Mouse (Mus musculus) heart, adult 8-10 months (tissue): ENCODE data around the gene Mrps24. TPM values are rescaled to one million over a fixed set of nuclear protein-coding genes. Genes with fewer than 3 reads are reported as not detected.

Experiments
- DNase-seq: peaks from one replicate; pipeline ENCODE4 v3.0.0; 2022; ENCODE audit warnings: low spot score
- total RNA-seq, 4 experiments: library from RNA; stranded (reverse); gene quantifications; 2 replicates each; pipeline ENCODE4 v1.2.4; 2022

Mrps24 gene
- total RNA-seq: 100 to 1,000 TPM; 148 to 162 (median 150) TPM

DNA sequence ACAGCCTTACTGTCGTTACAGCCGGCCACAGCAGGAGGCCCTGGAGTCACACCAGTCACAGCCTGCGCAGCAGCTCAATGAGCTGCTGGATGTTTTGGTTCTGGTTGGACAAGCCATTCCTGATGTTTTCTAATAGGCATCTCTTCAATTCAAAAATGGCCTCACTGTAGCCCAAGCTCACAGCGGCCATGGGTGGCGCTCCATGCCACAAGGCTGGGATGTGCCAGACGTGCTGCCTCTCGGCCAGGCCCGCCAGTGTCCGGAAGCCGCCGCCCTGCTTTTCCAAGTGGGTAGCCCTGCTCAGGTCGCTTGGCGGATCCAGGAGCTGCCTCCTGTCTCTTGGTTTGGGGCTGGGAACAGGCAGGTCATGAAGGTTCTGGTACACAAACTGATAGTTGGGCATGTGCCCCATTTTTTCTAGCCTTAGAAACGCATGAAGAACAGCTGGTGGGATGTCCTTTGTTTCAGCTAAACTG, at the start of gene Mrps24:
TSS of gene Mrps24 (minus strand) at position 51 of the 476 bp plus-strand sequence.
- DNase-seq: no peak

GRCm38 (mm10) chr11:5762633-5762982, 47.1 kb upstream of the Mrps24 start:
- no peak for DNase-seq

DNA sequence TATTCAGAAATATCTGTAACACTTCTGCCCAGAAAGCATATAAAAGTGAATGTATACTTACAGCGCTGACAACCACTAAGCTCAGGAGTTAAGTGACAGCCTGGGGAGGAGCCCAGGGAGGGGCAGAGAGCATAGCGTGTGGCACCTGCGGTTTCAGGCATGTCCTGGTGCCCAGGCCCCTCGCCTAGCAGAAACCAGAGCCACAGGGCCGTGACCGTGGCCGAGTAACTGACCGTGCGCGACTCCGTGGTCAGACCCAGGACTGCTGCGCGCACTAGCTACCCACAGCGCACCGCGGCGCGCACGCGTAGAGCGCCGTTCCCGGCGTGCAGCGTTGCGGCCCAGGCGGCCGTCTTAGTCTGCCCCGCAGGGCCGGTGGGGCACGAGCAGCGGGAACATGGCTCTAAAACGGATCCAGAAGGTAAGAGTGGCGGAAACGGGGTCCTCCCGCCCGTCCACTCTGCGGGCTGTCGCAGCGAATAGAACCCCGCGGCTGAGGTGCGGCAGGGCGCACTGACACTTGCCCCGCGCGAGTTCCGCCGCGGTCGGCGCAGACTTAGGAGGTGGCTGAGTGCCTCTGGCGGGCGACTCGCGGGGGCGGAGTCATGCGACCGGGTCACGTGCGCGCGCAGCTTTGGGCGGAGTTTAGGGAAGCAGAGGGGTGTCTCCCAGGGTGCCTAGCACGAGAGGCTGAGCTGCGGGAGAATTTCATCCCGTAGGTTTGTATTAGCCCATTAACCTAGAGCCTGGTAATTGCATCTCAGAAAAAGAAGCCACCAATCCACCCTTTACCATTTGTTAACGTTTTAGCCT, 46.5 kb upstream of the Mrps24 start, which contains the start of gene Urgcp:
TSS of gene Urgcp (minus strand) at position 557 of the 813 bp plus-strand sequence.
- DNase-seq: peak; percentile 95

DNA sequence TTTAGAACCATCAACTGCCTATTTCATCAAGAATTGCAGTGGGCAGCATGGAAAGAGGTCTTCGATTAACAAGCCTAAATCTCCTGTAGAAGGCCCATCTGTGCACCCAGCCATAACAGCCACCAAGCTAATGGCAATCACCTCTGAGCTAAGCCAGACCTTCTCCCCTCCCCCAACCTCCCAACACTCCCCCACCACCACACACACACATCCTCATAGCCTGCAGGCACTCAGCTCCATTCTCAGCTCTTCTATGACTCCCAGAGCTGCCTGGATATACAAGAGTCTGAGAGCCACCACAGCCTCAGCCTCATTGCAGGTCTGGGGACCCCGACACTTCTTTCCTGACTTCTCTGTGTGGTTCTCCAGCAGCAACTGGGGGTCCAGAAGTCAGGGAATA, 38.3 kb upstream of the Mrps24 start:
- DNase-seq: no peak

GRCm38 (mm10) chr11:5744951-5745350, 29.5 kb upstream of the Mrps24 start:
- no peak for DNase-seq

GRCm38 (mm10) chr11:5742106-5742505, 26.6 kb upstream of the Mrps24 start:
- no peak for DNase-seq

DNA sequence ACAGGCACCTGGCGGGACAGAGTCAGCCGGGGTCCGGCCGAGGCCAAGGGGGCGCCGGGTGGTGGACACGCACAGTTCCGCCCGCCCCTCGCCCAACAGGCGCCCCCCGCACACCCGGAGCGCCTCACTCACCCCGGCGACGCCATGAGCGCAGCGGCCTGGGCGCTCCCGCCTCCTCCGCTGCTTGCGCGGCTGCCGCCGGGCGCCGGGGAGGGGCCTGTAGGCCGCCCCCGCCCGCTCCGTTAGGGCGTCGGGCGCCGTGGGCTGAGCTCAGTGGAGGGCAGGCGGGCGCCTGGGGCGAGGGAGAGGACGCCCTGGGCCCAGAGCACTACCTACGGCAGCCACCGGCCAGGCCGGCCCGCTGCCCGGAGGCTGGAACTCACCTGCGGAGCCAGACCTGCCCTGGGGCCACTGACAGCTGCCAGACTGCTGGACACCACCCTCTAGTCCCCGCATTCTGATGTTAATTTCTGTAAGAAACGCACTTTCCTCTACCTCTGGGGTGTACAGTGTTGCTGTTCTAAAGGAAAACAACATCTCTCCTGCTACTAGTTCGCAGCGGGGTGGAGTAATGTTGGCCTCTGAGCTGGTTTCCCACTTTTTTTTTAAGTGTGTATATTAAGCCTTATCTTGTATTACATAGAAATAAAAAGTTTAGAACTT, 25.6 kb upstream of the Mrps24 start:
- DNase-seq: peak; percentile 74

DNA sequence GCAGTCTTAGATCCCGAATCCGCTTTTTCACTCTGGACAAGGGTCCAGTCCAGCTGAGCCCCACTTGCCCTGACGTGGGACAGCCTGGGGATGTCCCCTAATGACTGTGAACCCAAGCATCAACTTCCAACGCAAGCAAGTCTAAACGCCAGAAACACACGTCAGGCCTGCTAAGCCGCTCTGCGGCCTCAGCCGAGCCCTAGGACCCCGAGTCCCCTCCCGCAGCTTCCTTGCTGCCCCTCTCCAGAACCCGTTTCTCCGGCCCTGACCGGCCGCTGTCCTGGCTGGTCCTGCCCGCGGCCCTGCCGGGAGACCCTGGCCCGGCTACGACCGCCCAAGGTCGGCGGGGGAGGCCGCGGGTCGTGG, 25.1 kb upstream of the Mrps24 start:
- no peak for DNase-seq

GRCm38 (mm10) chr11:5739846-5740245, 24.4 kb upstream of the Mrps24 start:
- DNase-seq: no peak

DNA sequence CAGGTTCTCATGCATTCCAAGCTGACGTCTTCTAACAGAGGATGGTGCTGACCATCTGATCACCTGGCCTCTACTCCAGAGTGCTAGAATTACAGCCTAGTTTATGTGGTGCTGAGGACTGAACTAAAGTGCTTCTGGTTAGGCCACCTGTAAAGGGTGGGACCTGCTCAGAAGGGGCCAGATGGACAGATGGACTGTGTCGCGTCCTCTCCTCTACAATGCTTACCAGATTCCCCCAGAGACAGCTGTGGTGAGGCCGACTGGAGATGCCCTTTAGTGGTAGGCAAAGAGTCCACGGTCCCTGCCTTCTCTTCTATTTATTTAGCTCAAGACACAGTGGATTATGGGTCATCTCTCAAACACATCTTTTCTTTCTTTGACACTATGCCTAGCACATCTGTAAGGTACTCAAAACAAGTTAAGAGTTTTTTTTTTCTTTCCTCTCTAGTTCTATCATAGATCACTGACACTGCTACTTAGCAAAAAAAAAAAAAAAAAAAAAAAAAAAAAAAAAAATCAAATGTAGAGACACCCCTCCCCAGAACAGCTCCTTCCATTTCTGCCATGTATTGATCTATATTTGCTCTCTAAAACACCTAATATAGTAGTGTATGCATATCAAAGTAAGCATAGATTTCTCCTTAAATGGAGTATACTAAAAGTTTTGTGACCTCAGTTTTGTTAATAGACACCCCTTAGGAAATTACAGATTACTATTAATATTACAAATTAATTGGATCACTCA, 23.6 kb upstream of the Mrps24 start:
- no peak for DNase-seq

GRCm38 (mm10) chr11:5737137-5737536, 21.7 kb upstream of the Mrps24 start:
- DNase-seq: no peak

- peak; percentile 46 for DNase-seq
These were observed 18.8 kb upstream of the Mrps24 start for GRCm38 (mm10) chr11:5734323-5734722.

GRCm38 (mm10) chr11:5732401-5732800, 16.9 kb upstream of the Mrps24 start:
- no peak for DNase-seq

DNA sequence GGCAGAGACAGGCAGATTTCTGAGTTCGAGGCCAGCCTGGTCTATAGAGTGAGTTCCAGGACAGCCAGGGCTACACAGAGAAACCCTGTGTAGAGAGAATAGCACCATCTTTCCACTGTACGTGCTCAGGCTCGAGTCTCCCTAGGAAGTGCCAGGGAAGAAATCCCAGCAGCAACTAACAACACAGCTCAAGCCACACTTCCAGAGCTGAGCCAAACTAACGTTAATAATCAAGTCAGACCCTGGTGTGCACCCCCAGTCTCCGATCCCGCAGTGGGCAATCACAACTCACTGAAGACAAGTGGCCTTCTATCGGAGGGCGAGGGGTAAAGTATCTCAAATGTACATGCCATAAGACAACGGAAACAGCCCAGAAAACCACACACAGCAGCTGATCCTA, 14.1 kb upstream of the Mrps24 start:
- DNase-seq: no peak

GRCm38 (mm10) chr11:5718611-5719354, 3.3 kb upstream of the Mrps24 start:
- no peak for DNase-seq

DNA sequence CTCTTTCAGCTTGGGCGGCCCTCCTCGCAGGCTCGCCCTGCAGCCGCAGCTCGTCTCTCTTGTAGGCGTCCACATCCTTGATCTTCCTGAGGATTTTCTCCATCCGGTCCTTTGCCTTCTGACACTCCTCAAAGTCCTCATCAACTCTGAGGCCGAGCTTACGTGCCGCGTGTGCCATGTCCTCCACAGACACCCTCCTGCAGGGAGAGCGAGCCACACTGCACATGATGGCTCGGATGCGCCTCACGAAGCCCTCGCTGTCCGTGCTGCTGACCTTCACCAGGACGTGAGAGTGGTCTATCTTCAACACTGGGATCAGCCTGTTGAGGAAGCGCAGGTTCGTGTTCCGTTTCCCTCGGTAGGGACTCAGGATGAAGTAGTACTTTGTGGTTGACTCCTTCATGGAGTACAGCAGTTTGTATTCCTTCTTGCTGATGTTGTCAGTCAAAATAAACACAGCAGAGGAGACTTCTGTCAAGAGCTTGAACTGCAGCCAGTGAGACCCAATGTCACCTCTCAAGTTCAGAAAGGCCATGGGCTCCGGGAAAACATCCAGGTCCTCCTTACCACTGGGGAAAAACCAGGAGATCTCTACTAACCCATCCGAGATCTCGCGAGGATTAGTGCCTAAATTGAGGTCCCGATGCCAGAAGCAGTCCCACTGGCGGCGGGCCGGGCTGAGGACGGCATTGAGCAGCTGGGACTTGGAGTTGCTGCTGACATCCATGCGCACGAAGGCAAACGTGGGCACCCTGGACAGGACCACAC, 1.6 kb upstream of the Mrps24 start:
- DNase-seq: peak; percentile 57

DNA sequence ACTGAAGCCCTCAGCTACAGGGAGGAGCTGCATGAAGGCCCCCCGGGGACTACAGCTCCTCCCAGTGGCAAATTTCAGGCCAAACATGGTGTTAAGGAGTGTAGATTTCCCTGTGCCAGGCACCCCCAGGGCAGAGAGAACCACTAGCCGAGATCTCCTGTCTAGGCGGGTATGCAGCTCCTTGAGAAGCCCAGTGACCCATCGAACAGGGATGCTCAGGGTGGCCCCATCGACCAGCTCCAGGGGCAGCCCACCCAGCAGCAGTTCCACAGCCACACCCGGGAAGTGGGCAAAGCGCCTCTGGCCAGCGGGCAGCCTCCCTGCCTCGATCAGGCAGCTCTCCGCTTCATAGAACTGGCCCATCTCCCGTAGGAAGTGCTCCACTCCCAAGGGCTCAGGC, 766 bp upstream of the Mrps24 start:
- DNase-seq: no peak

GRCm38 (mm10) chr11:5715179-5715578, 301 bp downstream of the Mrps24 start:
- DNase-seq: no peak

DNA sequence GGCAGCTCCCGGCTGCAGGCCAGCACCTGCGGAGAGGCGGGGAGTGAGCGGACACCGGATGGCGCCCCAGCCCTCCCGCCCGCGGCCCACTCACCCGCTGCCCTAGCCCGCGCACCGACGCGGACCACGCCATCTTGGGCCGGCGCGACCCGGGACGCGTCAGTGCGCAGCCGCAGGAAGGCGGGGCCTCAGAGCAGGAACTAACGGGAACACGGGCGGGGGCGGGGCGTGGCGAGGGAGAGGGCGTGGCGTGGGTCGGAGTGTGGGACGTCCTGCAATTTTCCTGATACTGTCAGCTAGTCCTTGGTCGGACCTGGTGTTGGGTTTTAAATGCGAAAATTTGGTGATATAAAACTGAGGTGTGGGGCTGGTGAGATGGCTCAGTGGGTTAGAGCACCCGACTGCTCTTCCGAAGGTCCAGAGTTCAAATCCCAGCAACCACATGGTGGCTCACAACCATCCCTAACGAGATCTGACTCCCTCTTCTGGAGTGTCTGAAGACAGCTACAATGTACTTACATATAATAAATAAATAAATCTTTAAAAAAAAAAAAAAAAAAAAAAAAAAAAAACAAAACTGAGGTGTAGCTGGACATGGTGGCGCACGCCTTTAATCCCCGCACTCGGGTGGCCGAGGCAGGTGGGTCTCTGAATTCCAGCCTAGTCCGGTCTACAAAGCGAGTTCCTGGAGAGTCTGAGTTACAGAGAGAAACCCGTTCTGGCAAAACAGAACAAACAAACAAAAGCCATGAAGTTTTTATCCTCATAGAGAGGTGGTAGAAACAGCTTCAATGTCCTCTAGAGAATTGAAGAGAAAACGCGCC, 7.7 kb downstream of the Mrps24 start:
- peak; percentile 82 for DNase-seq
